Mouse (Mus musculus) cerebellum, adult 11 months (tissue): ENCODE measurements at regions not wholly inside any gene's neighbourhood (a gene's known extent, or its start where the extent isn't known, plus 50 kb on each side); places are given as distances from the start of the nearest gene placed in this dataset.
"Not testable (repeated sequence)": the region's sequence is repeated elsewhere in the genome, so short reads cannot be mapped to it uniquely, and the experiment has no call there.

Experiments used
- DNase-seq: peaks from one replicate; pipeline ENCODE4 v3.0.0; 2022

GRCm38 (mm10) chr8:113916649-113917048 is 68.1 kb upstream of the Adamts18 start:
- DNase-seq, result no peak

GRCm38 (mm10) chr8:113917197-113917596 is 68.7 kb upstream of the Adamts18 start:
- no peak for DNase-seq

- no peak for DNase-seq
These were observed 71.8 kb upstream of the Adamts18 start for GRCm38 (mm10) chr8:113920306-113920705.

- DNase-seq, result no peak
These were observed 74.8 kb upstream of the Adamts18 start for GRCm38 (mm10) chr8:113923381-113923780.

GRCm38 (mm10) chr8:113953721-113954120 is 105.2 kb upstream of the Adamts18 start:
- no peak for DNase-seq

- DNase-seq, result no peak
These were observed 108.0 kb upstream of the Adamts18 start for GRCm38 (mm10) chr8:113956439-113957043.

GRCm38 (mm10) chr8:113957821-113958220 is 109.3 kb upstream of the Adamts18 start:
- no peak for DNase-seq

GRCm38 (mm10) chr8:113975810-113976209 is 127.3 kb upstream of the Adamts18 start:
- no peak for DNase-seq

GRCm38 (mm10) chr8:113976626-113977025 is 128.1 kb upstream of the Adamts18 start:
- no peak for DNase-seq

- DNase-seq, result no peak
These were observed 128.5 kb upstream of the Adamts18 start for GRCm38 (mm10) chr8:113977072-113977471.

- DNase-seq, result no peak
These were observed 130.4 kb upstream of the Adamts18 start for GRCm38 (mm10) chr8:113978946-113979345.

- DNase-seq, result no peak
These were observed 131.3 kb upstream of the Adamts18 start for GRCm38 (mm10) chr8:113979837-113980236.

GRCm38 (mm10) chr8:113981339-113981738 is 132.8 kb upstream of the Adamts18 start:
- no peak for DNase-seq

GRCm38 (mm10) chr8:113984845-113985244 is 136.3 kb upstream of the Adamts18 start:
- peak; percentile 67 for DNase-seq

GRCm38 (mm10) chr8:113985471-113985870 is 136.9 kb upstream of the Adamts18 start:
- DNase-seq, result no peak

GRCm38 (mm10) chr8:113985948-113986347 is 137.4 kb upstream of the Adamts18 start:
- no peak for DNase-seq

- no peak for DNase-seq
These were observed 142.2 kb upstream of the Adamts18 start for GRCm38 (mm10) chr8:113990718-113991117.

GRCm38 (mm10) chr8:113998881-113999280 is 134.5 kb upstream of the Nudt7 start:
- DNase-seq, result no peak

- no peak for DNase-seq
These were observed 131.7 kb upstream of the Nudt7 start for GRCm38 (mm10) chr8:114001674-114002073.

GRCm38 (mm10) chr8:114004436-114004835 is 128.9 kb upstream of the Nudt7 start:
- DNase-seq, result no peak

GRCm38 (mm10) chr8:114006587-114006986 is 126.8 kb upstream of the Nudt7 start:
- DNase-seq, result no peak

- DNase-seq, result no peak
These were observed 126.3 kb upstream of the Nudt7 start for GRCm38 (mm10) chr8:114007103-114007502.

- DNase-seq, result no peak
These were observed 115.0 kb upstream of the Nudt7 start for GRCm38 (mm10) chr8:114018364-114018763.

- not testable (repeated sequence) for DNase-seq
These were observed 103.2 kb upstream of the Nudt7 start for GRCm38 (mm10) chr8:114030141-114030540.

GRCm38 (mm10) chr8:114052426-114052825 is 80.9 kb upstream of the Nudt7 start:
- DNase-seq, result no peak
